Mouse (Mus musculus): ENCODE measurements around the gene Plxnb1. TPM values are rescaled to one million over a fixed set of nuclear protein-coding genes. Genes with fewer than 3 reads are reported as not detected.

Gene Plxnb1
- polyA plus RNA-seq, 1 experiment from 2014 or later: 12.6 TPM

DNA sequence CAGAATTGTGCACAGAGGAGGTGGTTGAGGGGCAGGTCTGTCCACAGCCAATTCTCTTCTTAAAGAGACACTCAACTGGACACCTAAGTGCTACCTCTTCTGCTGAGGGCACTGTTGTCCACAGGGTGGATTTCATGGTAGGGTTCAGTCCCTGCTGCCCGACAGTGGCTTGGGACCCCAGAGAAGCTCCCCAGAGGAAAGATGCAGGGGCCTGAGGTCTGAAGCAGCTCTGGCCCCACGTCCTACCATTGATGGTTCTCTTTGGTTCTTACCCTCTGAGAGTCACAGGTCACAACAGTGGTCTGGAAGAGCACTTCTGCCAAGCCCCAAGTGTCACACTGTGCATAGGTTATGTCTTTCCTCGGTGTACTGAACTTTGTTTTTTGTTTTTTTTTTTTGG is 41.8 kb upstream of the Plxnb1 start:
- WGBS: 87% methylated on average over 3 of the region's 3 CpGs
- no peaks in the 10 kb centered on the region for H3K27me3 ChIP-seq (replicated peaks; ENCODE audit: control insufficient read depth, insufficient read depth, low read length)
- no peak overlapping the region for H3K4me2 ChIP-seq (ENCODE audit: low read length)
- no peak overlapping the region for H3K27ac ChIP-seq (ENCODE audit: low read depth, low read length)
- no peak overlapping the region for H3K4me3 ChIP-seq (ENCODE audit: low read length)
- no peak overlapping the region for H3K9ac ChIP-seq (ENCODE audit: low read depth, low read length)
- no peaks in the 10 kb centered on the region for H3K9me3 ChIP-seq (ENCODE audit: control insufficient read depth, low read length)
- H3K36me3 ChIP-seq (ENCODE audit: control insufficient read depth, insufficient read depth, low read length): peaks cover 12% of the 10 kb centered on the region
- H3K4me1 ChIP-seq (ENCODE audit: control insufficient read depth, insufficient read depth, low read depth, low read length): peaks cover 9% of the 10 kb centered on the region
- no peak for ATAC-seq

DNA sequence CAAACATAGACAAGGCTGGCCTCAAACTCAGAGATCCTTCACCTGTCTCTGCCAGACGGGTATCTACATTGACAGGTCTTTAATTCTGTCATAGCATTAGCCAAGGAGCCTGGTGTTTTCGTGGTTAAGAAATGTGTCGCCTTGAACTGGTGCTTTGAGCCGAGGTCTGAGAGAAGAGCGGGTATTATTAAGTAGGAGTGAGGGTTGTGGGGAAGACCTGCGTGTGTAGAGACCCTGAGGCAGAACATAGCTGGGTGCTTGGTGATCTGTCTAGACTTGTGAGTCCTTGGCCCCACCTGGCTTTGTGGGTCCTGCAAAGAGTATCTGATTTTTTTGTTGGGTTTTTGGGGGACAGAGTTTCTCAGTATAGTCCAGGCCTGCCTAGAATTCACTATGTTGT is 41.3 kb upstream of the Plxnb1 start:
- 77% methylated on average over 6 of the region's 6 CpGs for WGBS
- Histone ChIP-seq H3K36me3 (ENCODE audit: control insufficient read depth, insufficient read depth, low read length) (peaks cover 14% of the 10 kb centered on the region), H3K4me3 (ENCODE audit: low read length) (no peak overlapping the region), H3K4me1 (ENCODE audit: control insufficient read depth, insufficient read depth, low read depth, low read length) (peaks cover 14% of the 10 kb centered on the region), H3K4me2 (ENCODE audit: low read length) (no peak overlapping the region), H3K27ac (ENCODE audit: low read depth, low read length) (no peak overlapping the region), H3K9me3 (ENCODE audit: control insufficient read depth, low read length) (no peaks in the 10 kb centered on the region), H3K27me3 (replicated peaks; ENCODE audit: control insufficient read depth, insufficient read depth, low read length) (no peaks in the 10 kb centered on the region), H3K9ac (ENCODE audit: low read depth, low read length) (no peak overlapping the region)
- ATAC-seq: no peak

DNA sequence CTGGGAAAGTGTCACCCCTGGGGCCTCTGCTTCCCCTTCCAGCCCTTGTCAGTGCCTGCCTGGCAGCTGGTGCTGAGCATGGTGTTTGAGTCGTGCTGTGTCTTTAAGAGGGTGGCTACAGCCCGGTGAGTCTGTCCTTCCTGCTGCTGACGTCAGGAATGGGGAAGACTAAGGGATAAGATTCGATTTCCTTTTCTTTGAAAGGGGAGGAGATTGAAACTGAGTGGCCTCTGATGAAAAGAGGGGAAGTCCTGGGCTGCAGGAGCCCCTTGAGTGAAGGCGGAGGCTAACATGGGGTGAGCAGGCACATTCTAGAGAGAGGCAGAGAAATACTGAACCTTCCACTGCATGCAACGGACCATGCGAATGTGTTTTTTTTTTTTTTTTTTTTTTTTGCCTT is 40.5 kb upstream of the Plxnb1 start:
- 6% methylated on average over 7 of the region's 7 CpGs for WGBS
- Histone ChIP-seq H3K27ac (ENCODE audit: low read depth, low read length) (peak overlapping the region; percentile 66), H3K36me3 (ENCODE audit: control insufficient read depth, insufficient read depth, low read length) (peaks cover 14% of the 10 kb centered on the region), H3K4me2 (ENCODE audit: low read length) (peak overlapping the region; percentile 55), H3K9me3 (ENCODE audit: control insufficient read depth, low read length) (no peaks in the 10 kb centered on the region), H3K9ac (ENCODE audit: low read depth, low read length) (peak overlapping the region; percentile 61), H3K4me3 (ENCODE audit: low read length) (peak overlapping the region; percentile 34), H3K27me3 (replicated peaks; ENCODE audit: control insufficient read depth, insufficient read depth, low read length) (no peaks in the 10 kb centered on the region), H3K4me1 (ENCODE audit: control insufficient read depth, insufficient read depth, low read depth, low read length) (peaks cover 22% of the 10 kb centered on the region)
- peak; percentile 87 for ATAC-seq

DNA sequence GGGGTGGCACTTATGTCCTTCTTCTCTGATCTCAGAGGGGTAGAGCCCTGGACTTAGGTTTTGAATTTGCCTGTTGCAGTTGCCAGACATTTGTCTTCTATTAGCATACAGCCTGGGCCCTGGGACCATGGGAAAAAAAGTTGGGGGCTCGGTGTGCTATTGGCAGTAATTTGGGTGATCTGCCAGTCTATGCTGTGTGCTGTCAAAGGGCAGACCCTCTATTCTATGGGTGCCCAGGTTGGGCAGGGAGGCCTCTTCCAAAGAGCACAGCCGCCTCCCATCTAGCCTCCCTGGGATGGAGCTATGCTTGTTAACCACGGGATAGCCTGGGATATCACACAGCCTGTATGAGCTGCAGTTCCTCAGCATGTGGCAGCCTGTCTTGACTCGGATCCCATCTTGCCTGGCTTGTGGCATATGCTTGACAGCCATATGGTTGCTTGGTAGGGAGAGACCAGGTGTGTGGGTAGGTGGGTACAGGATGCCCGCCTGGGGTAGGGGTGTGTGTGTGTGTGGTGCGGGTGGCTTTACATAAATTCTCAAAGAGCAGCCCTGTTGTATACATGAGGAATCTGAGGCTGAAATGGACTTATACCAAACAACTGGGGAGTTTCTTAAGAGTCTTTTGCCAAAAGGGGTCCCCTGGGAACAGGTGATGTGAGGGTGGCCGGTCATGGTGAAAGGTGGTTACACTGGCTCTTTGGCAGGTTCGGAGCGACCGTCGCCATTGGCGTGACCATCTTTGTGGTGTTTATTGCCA is 39.7 kb upstream of the Plxnb1 start:
- H3K27me3 ChIP-seq (replicated peaks; ENCODE audit: control insufficient read depth, insufficient read depth, low read length): no peaks in the 10 kb centered on the region
- peak overlapping the region; percentile 61 for H3K9ac ChIP-seq (ENCODE audit: low read depth, low read length)
- no peak for ATAC-seq
- peak overlapping the region; percentile 46; the same call in 1 of the 2 replicates for H3K27ac ChIP-seq (ENCODE audit: low read depth, low read length)
- peak overlapping the region; percentile 55 for H3K4me2 ChIP-seq (ENCODE audit: low read length)
- peak overlapping the region; percentile 34 for H3K4me3 ChIP-seq (ENCODE audit: low read length)
- 86% methylated on average over 12 of the region's 12 CpGs for WGBS
- peaks cover 14% of the 10 kb centered on the region for H3K36me3 ChIP-seq (ENCODE audit: control insufficient read depth, insufficient read depth, low read length)
- peaks cover 23% of the 10 kb centered on the region for H3K4me1 ChIP-seq (ENCODE audit: control insufficient read depth, insufficient read depth, low read depth, low read length)
- H3K9me3 ChIP-seq (ENCODE audit: control insufficient read depth, low read length): no peaks in the 10 kb centered on the region

DNA sequence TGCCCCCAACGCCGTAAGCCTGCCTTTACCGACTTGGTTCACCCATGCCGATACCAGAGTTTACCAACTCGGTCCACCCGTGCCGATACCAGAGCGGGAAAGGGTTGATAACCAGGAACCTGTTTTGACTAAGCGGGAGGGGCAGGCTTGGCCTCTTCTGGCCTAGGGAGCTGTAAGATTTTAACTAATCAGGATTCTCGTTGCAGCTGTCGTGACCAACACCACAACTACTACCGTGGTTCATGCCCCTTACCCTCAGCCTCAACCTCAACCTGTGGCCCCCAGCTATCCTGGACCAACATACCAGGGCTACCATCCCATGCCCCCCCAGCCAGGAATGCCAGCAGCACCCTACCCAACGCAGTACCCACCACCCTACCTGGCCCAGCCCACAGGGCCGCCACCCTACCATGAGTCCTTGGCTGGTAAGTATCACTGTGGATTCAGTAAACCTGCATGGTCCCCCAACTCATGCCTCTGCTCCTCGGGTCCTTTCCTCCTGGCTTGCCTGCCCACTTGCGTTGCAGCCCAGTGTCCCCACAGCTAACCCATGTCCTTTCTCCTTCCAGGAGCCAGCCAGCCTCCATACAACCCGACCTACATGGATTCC is 39.0 kb upstream of the Plxnb1 start:
- Histone ChIP-seq H3K9ac (ENCODE audit: low read depth, low read length) (no peak overlapping the region), H3K27me3 (replicated peaks; ENCODE audit: control insufficient read depth, insufficient read depth, low read length) (no peaks in the 10 kb centered on the region), H3K27ac (ENCODE audit: low read depth, low read length) (no peak overlapping the region), H3K36me3 (ENCODE audit: control insufficient read depth, insufficient read depth, low read length) (peaks cover 14% of the 10 kb centered on the region), H3K4me2 (ENCODE audit: low read length) (no peak overlapping the region), H3K9me3 (ENCODE audit: control insufficient read depth, low read length) (no peaks in the 10 kb centered on the region), H3K4me3 (ENCODE audit: low read length) (no peak overlapping the region), H3K4me1 (ENCODE audit: control insufficient read depth, insufficient read depth, low read depth, low read length) (peaks cover 23% of the 10 kb centered on the region)
- WGBS: 94% methylated on average over 17 of the region's 17 CpGs
- ATAC-seq: no peak

DNA sequence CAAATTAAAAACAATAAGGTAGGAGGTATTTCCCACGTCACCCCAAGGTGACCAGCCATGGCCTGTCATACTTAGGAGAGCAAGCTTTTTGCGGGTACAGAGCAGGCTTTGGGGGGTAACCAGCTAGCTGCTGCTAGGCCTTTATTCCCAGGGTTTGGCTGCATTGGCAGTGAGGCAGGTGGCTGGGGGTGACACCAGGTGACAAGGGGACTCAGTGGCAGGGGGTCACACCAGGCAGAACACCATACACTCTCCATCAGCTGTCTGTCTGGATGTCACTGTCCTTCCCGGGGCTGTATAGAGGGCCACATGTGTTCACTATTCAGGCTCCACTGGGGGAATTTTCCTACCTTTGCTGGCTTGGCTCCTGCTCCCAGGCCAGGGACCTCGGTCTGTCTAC is 38.3 kb upstream of the Plxnb1 start:
- Histone ChIP-seq H3K9ac (ENCODE audit: low read depth, low read length) (no peak overlapping the region), H3K27ac (ENCODE audit: low read depth, low read length) (no peak overlapping the region), H3K36me3 (ENCODE audit: control insufficient read depth, insufficient read depth, low read length) (peaks cover 14% of the 10 kb centered on the region), H3K9me3 (ENCODE audit: control insufficient read depth, low read length) (no peaks in the 10 kb centered on the region), H3K4me2 (ENCODE audit: low read length) (no peak overlapping the region), H3K4me3 (ENCODE audit: low read length) (no peak overlapping the region), H3K27me3 (replicated peaks; ENCODE audit: control insufficient read depth, insufficient read depth, low read length) (no peaks in the 10 kb centered on the region), H3K4me1 (ENCODE audit: control insufficient read depth, insufficient read depth, low read depth, low read length) (peaks cover 23% of the 10 kb centered on the region)
- no peak for ATAC-seq
- WGBS: 91% methylated on average over 4 of the region's 4 CpGs

DNA sequence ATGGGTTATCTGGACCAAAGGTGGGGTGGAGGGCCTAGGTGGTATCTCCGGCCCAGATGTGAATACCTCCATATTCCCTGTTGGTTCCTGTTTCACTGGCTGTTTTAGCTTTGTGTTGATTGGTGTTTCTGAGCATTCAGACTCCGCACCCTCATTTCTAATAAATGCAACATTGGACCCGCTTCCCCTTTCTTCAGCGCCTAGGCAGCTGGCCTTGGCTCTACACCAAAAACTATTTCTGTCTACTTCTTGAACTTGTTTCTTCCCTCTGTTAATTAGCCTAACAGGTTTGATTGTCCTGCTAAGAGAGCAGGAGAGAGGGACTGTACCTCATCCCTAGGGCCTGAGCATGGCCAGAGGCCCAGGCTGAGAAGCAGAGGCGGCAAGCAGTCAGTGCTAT is 37.6 kb upstream of the Plxnb1 start:
- no peaks in the 10 kb centered on the region for H3K9me3 ChIP-seq (ENCODE audit: control insufficient read depth, low read length)
- no peak overlapping the region for H3K27ac ChIP-seq (ENCODE audit: low read depth, low read length)
- ATAC-seq: no peak
- H3K4me1 ChIP-seq (ENCODE audit: control insufficient read depth, insufficient read depth, low read depth, low read length): peaks cover 23% of the 10 kb centered on the region
- WGBS: 95% methylated on average over 5 of the region's 5 CpGs
- no peak overlapping the region for H3K9ac ChIP-seq (ENCODE audit: low read depth, low read length)
- peaks cover 18% of the 10 kb centered on the region for H3K36me3 ChIP-seq (ENCODE audit: control insufficient read depth, insufficient read depth, low read length)
- H3K4me3 ChIP-seq (ENCODE audit: low read length): no peak overlapping the region
- no peak overlapping the region for H3K4me2 ChIP-seq (ENCODE audit: low read length)
- no peaks in the 10 kb centered on the region for H3K27me3 ChIP-seq (replicated peaks; ENCODE audit: control insufficient read depth, insufficient read depth, low read length)

DNA sequence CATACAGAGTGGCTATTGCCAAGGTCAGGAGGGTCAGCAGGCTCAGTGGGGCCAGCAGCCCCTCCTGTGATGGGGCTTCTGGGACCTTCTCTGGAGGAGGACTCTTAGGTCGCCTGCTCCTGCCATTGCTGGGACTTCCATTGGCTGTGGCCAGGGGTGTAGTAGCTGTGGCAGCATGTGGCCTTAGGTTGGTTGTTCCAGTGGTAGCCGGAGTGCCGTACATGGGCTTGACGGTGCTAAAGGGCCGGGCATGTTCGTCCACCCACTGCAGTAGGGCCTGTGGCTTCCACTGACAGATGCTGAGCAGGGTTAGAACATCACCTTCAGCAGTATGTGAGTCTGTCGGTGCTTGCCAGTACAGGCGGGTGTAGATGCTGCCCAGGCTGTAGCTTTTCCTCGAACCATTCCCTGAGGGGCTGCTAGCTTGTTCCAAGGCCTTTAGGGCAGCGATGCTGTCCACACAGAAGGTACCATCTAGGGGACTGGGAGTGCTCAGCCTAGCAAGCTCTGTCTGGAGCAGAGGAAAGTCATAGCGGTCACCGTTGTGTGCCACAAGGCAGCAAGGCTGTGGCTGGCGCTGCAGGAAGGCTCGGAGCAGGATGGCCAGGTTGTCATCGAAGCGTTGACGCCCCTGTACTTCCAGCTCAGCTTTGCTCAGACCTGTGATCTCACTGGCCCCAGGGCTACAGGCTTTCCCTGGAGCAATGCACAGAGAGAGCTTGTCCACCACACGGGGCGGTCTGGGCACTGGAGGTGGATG is 37.0 kb upstream of the Plxnb1 start:
- Histone ChIP-seq H3K9ac (ENCODE audit: low read depth, low read length) (no peak overlapping the region), H3K27ac (ENCODE audit: low read depth, low read length) (no peak overlapping the region), H3K4me1 (ENCODE audit: control insufficient read depth, insufficient read depth, low read depth, low read length) (peaks cover 23% of the 10 kb centered on the region), H3K27me3 (replicated peaks; ENCODE audit: control insufficient read depth, insufficient read depth, low read length) (no peaks in the 10 kb centered on the region), H3K4me3 (ENCODE audit: low read length) (no peak overlapping the region), H3K9me3 (ENCODE audit: control insufficient read depth, low read length) (no peaks in the 10 kb centered on the region), H3K36me3 (ENCODE audit: control insufficient read depth, insufficient read depth, low read length) (peaks cover 23% of the 10 kb centered on the region), H3K4me2 (ENCODE audit: low read length) (peak overlapping the region; percentile 71; the same call in 1 of the 2 replicates)
- WGBS: 93% methylated on average over 19 of the region's 19 CpGs
- ATAC-seq: no peak
